Mouse (Mus musculus): ENCODE results near the gene Art4. TPM values are rescaled to one million over a fixed set of nuclear protein-coding genes. Genes with fewer than 3 reads are reported as not detected.

Gene Art4
- polyA plus RNA-seq (2012; rRNA removed), result 12.8 and 13.3 TPM in 2 replicates

- H3K4me3 ChIP-seq (ENCODE audit: control insufficient read depth, insufficient read depth, low read length), result peak within 1 kb of the TSS; percentile 61
- DNase-seq, result peak; percentile 64
Measured at GRCm38 (mm10) chr6:136857186-136857872, at the start of gene Art4. Art4 (minus strand) TSS chr6:136857733.

GRCm38 (mm10) chr6:136906937-136907293 is 49.4 kb upstream of the Art4 start:
- H3K4me1 ChIP-seq (replicated peaks; ENCODE audit: control insufficient read depth, insufficient read depth, low read length), result no peaks in the 10 kb centered on the region
- no peak overlapping the region for H3K4me3 ChIP-seq (ENCODE audit: control insufficient read depth, insufficient read depth, low read length)
- peaks cover 8% of the 10 kb centered on the region; the same call in 1 of the 2 replicates for H3K36me3 ChIP-seq (ENCODE audit: control insufficient read depth, insufficient read depth, low read length)
- H3K27ac ChIP-seq (ENCODE audit: control insufficient read depth, insufficient read depth, low read length), result no peak overlapping the region
- no peaks in the 10 kb centered on the region for H3K27me3 ChIP-seq (ENCODE audit: control insufficient read depth, insufficient read depth, low read length)
- WGBS, result 95% methylated on average over 10 of the region's 10 CpGs
- no peak for TF ChIP-seq POLR2A (IDR thresholded peaks at IDR 0.05; ENCODE audit: control insufficient read depth, extremely low read depth, insufficient read depth, low read length, poor library complexity)
- no peak for TF ChIP-seq CTCF (IDR thresholded peaks at IDR 0.05; ENCODE audit: borderline replicate concordance, control insufficient read depth, extremely low read depth, insufficient read depth, low read length, poor library complexity)
- no peak for DNase-seq

More at GRCm38 (mm10) chr6:136857186-136857872, at the start of gene Art4:
- H3K27ac ChIP-seq (ENCODE audit: control insufficient read depth, insufficient read depth, low read length), result peak within 1 kb of the TSS; percentile 91
- TF ChIP-seq CTCF (IDR thresholded peaks at IDR 0.05; ENCODE audit: borderline replicate concordance, control insufficient read depth, extremely low read depth, insufficient read depth, low read length, poor library complexity) (no peak), POLR2A (IDR thresholded peaks at IDR 0.05; ENCODE audit: control insufficient read depth, extremely low read depth, insufficient read depth, low read length, poor library complexity) (0 out of 2 replicates have a peak, but pooled peaks have one; percentile 50)
- H3K36me3 ChIP-seq (ENCODE audit: control insufficient read depth, insufficient read depth, low read length), result no peaks in the 10 kb centered on the region
- H3K27me3 ChIP-seq (ENCODE audit: control insufficient read depth, insufficient read depth, low read length), result no peaks in the 10 kb centered on the region
- under 1% methylated on average over 18 of the region's 18 CpGs for WGBS
- peaks cover 39% of the 10 kb centered on the region for H3K4me1 ChIP-seq (replicated peaks; ENCODE audit: control insufficient read depth, insufficient read depth, low read length)

- no peak overlapping the region for H3K27ac ChIP-seq (ENCODE audit: control insufficient read depth, insufficient read depth, low read length)
Measured at GRCm38 (mm10) chr6:136906283-136906936, 48.9 kb upstream of the Art4 start.

GRCm38 (mm10) chr6:136903885-136904470 is 46.4 kb upstream of the Art4 start:
- no peak for DNase-seq
- Histone ChIP-seq H3K4me3 (ENCODE audit: control insufficient read depth, insufficient read depth, low read length) (no peak overlapping the region), H3K27ac (ENCODE audit: control insufficient read depth, insufficient read depth, low read length) (no peak overlapping the region), H3K36me3 (ENCODE audit: control insufficient read depth, insufficient read depth, low read length) (no peaks in the 10 kb centered on the region), H3K27me3 (ENCODE audit: control insufficient read depth, insufficient read depth, low read length) (no peaks in the 10 kb centered on the region), H3K4me1 (replicated peaks; ENCODE audit: control insufficient read depth, insufficient read depth, low read length) (peaks cover 5% of the 10 kb centered on the region; the same call in 1 of the 2 replicates)
- TF ChIP-seq POLR2A (IDR thresholded peaks at IDR 0.05; ENCODE audit: control insufficient read depth, extremely low read depth, insufficient read depth, low read length, poor library complexity) (no peak), CTCF (IDR thresholded peaks at IDR 0.05; ENCODE audit: borderline replicate concordance, control insufficient read depth, extremely low read depth, insufficient read depth, low read length, poor library complexity) (no peak)
- 82% methylated on average over 8 of the region's 8 CpGs for WGBS

More at GRCm38 (mm10) chr6:136906283-136906936, 48.9 kb upstream of the Art4 start:
- Histone ChIP-seq H3K27me3 (ENCODE audit: control insufficient read depth, insufficient read depth, low read length) (no peaks in the 10 kb centered on the region), H3K36me3 (ENCODE audit: control insufficient read depth, insufficient read depth, low read length) (peaks cover 8% of the 10 kb centered on the region; the same call in 1 of the 2 replicates), H3K4me1 (replicated peaks; ENCODE audit: control insufficient read depth, insufficient read depth, low read length) (no peaks in the 10 kb centered on the region), H3K4me3 (ENCODE audit: control insufficient read depth, insufficient read depth, low read length) (no peak overlapping the region)
- 56% methylated on average over 19 of the region's 19 CpGs for WGBS
- no peak for DNase-seq
- TF ChIP-seq POLR2A (IDR thresholded peaks at IDR 0.05; ENCODE audit: control insufficient read depth, extremely low read depth, insufficient read depth, low read length, poor library complexity) (no peak), CTCF (IDR thresholded peaks at IDR 0.05; ENCODE audit: borderline replicate concordance, control insufficient read depth, extremely low read depth, insufficient read depth, low read length, poor library complexity) (no peak)

- no peak for TF ChIP-seq POLR2A (IDR thresholded peaks at IDR 0.05; ENCODE audit: control insufficient read depth, extremely low read depth, insufficient read depth, low read length, poor library complexity)
- TF ChIP-seq CTCF (IDR thresholded peaks at IDR 0.05; ENCODE audit: borderline replicate concordance, control insufficient read depth, extremely low read depth, insufficient read depth, low read length, poor library complexity), result no peak
- H3K4me3 ChIP-seq (ENCODE audit: control insufficient read depth, insufficient read depth, low read length), result no peak overlapping the region
- H3K27ac ChIP-seq (ENCODE audit: control insufficient read depth, insufficient read depth, low read length), result no peak overlapping the region
- DNase-seq, result no peak
- H3K27me3 ChIP-seq (ENCODE audit: control insufficient read depth, insufficient read depth, low read length), result no peaks in the 10 kb centered on the region
- 9% methylated on average over 9 of the region's 9 CpGs for WGBS
- H3K36me3 ChIP-seq (ENCODE audit: control insufficient read depth, insufficient read depth, low read length), result no peaks in the 10 kb centered on the region
- peaks cover 5% of the 10 kb centered on the region; the same call in 1 of the 2 replicates for H3K4me1 ChIP-seq (replicated peaks; ENCODE audit: control insufficient read depth, insufficient read depth, low read length)
Measured at GRCm38 (mm10) chr6:136902527-136902926, 45.0 kb upstream of the Art4 start.

GRCm38 (mm10) chr6:136901010-136901409 is 43.5 kb upstream of the Art4 start:
- Histone ChIP-seq H3K27me3 (ENCODE audit: control insufficient read depth, insufficient read depth, low read length) (no peaks in the 10 kb centered on the region), H3K4me3 (ENCODE audit: control insufficient read depth, insufficient read depth, low read length) (no peak overlapping the region), H3K4me1 (replicated peaks; ENCODE audit: control insufficient read depth, insufficient read depth, low read length) (peaks cover 5% of the 10 kb centered on the region; the same call in 1 of the 2 replicates), H3K36me3 (ENCODE audit: control insufficient read depth, insufficient read depth, low read length) (no peaks in the 10 kb centered on the region), H3K27ac (ENCODE audit: control insufficient read depth, insufficient read depth, low read length) (no peak overlapping the region)
- 41% methylated on average over 2 of the region's 2 CpGs for WGBS
- TF ChIP-seq CTCF (IDR thresholded peaks at IDR 0.05; ENCODE audit: borderline replicate concordance, control insufficient read depth, extremely low read depth, insufficient read depth, low read length, poor library complexity) (no peak), POLR2A (IDR thresholded peaks at IDR 0.05; ENCODE audit: control insufficient read depth, extremely low read depth, insufficient read depth, low read length, poor library complexity) (no peak)
- DNase-seq, result no peak

Data from thymus, adult 2 months (tissue).